Mouse (Mus musculus): ENCODE measurements around the gene LTO1.

Gene LTO1

GRCm38 (mm10) chr7:144907793-144908192, 7.1 kb upstream of the LTO1 start:
- no peak for DNase-seq (ENCODE audit: low read depth, low spot score)

- no peak for DNase-seq (ENCODE audit: low read depth, low spot score)
Measured at GRCm38 (mm10) chr7:144908705-144909104, 6.2 kb upstream of the LTO1 start.

GRCm38 (mm10) chr7:144911121-144911520, 3.8 kb upstream of the LTO1 start:
- DNase-seq (ENCODE audit: low read depth, low spot score) = no peak

GRCm38 (mm10) chr7:144912897-144913296, 2.0 kb upstream of the LTO1 start:
- no peak for DNase-seq (ENCODE audit: low read depth, low spot score)

GRCm38 (mm10) chr7:144914296-144914947, 478 bp upstream of the LTO1 start:
- no peak for DNase-seq (ENCODE audit: low read depth, low spot score)

- no peak for DNase-seq (ENCODE audit: low read depth, low spot score)
Measured at GRCm38 (mm10) chr7:144918823-144919222, 3.9 kb downstream of the LTO1 start.

- DNase-seq (ENCODE audit: low read depth, low spot score) = peak; percentile 52
Measured at GRCm38 (mm10) chr7:144927591-144927990, 12.7 kb downstream of the LTO1 start.

- DNase-seq (ENCODE audit: low read depth, low spot score) = no peak
Measured at GRCm38 (mm10) chr7:144928009-144928888, 13.3 kb downstream of the LTO1 start.

- DNase-seq (ENCODE audit: low read depth, low spot score) = no peak
Measured at GRCm38 (mm10) chr7:144928889-144929210, 13.9 kb downstream of the LTO1 start.

- DNase-seq (ENCODE audit: low read depth, low spot score) = no peak
Measured at GRCm38 (mm10) chr7:144929506-144929905, 14.6 kb downstream of the LTO1 start.

GRCm38 (mm10) chr7:144929931-144930330, 15.0 kb downstream of the LTO1 start:
- no peak for DNase-seq (ENCODE audit: low read depth, low spot score)

- DNase-seq (ENCODE audit: low read depth, low spot score) = no peak
Measured at GRCm38 (mm10) chr7:144931778-144932177, 16.9 kb downstream of the LTO1 start.

- no peak for DNase-seq (ENCODE audit: low read depth, low spot score)
Measured at GRCm38 (mm10) chr7:144932389-144932937, 17.6 kb downstream of the LTO1 start.

GRCm38 (mm10) chr7:144933336-144933735, 18.4 kb downstream of the LTO1 start:
- peak; percentile 54 for DNase-seq (ENCODE audit: low read depth, low spot score)

GRCm38 (mm10) chr7:144933796-144934195, 18.9 kb downstream of the LTO1 start:
- no peak for DNase-seq (ENCODE audit: low read depth, low spot score)

- peak; percentile 79 for DNase-seq (ENCODE audit: low read depth, low spot score)
Measured at GRCm38 (mm10) chr7:144934901-144935300, 20.0 kb downstream of the LTO1 start.

- no peak for DNase-seq (ENCODE audit: low read depth, low spot score)
Measured at GRCm38 (mm10) chr7:144935563-144935962, 20.7 kb downstream of the LTO1 start.

- DNase-seq (ENCODE audit: low read depth, low spot score) = no peak
Measured at GRCm38 (mm10) chr7:144936311-144936880, 21.5 kb downstream of the LTO1 start.

- peak; percentile 76 for DNase-seq (ENCODE audit: low read depth, low spot score)
Measured at GRCm38 (mm10) chr7:144937490-144937889, 22.6 kb downstream of the LTO1 start.

GRCm38 (mm10) chr7:144937899-144938517, 23.1 kb downstream of the LTO1 start:
- no peak for DNase-seq (ENCODE audit: low read depth, low spot score)

GRCm38 (mm10) chr7:144938661-144939343, 23.9 kb downstream of the LTO1 start:
- no peak for DNase-seq (ENCODE audit: low read depth, low spot score)

Measured in skeletal muscle tissue, adult 2 months (tissue).